Mouse (Mus musculus): ENCODE data around the gene Prdm16.

Prdm16 gene

DNA sequence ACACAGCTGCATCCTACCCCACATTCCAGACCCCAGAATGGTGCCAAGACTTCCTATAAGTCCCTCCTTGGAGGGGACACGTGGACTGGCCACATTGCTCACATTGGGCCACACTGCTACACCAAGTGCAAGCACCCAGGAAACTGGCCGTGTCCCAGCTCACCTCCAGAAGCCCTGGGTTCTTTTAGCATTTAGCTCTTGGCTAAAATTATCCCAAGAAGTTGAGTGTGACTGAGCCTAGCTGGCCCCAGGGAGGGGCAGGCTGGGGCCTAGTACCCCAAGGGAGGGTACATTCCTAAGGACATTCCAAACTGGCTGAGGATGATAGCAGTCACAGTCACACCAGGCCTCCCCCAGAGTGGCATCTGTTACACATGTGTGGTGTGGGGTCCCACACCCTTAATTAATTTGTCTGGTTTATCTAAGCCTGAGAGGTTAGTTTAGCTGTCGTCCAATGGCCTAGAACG, 342.9 kb downstream of the Prdm16 start:
- DNase-seq (ENCODE audit: extremely low read depth, low read depth, low spot score) = no peak

DNA sequence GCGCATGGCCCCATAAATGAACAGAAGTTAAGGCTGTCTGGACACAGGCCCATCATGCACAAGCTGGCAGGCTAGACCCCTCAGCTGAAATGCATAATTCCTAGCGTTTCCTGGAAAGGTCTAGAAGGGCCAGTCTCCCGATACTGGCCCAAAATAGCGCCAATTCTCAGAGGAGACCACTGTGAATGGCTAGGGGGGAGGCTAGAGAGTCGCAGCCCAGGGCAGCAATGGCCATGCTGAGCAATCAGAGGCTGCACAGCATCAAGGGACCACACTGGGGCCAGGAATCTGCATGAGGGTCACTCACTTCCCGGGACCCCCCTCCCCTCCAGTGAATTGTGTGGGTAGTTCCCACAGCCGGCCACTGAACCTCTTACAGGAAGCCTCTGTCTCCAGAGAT, 353.0 kb downstream of the Prdm16 start:
- DNase-seq (ENCODE audit: extremely low read depth, low read depth, low spot score) = no peak

DNA sequence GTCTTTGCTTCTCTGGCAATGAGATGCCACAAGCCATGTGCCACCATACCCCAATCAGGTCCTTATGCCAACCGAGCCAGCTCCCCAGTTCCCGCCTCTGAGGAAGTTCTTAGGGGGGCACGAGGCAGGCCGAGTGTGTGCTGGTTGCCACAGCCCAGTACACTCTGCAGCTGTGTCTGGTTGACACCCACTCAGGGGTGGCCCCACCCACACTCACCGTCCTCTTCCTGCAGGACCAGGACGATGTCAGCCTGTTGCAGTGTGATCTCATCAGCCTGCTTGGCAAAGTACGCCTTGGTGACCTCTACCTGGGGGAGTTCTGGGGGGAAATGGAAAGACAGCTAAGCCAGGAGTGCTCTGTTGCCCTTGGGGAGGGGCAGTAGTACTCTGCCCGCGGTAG, 357.2 kb downstream of the Prdm16 start:
- DNase-seq (ENCODE audit: extremely low read depth, low read depth, low spot score) = no peak

DNA sequence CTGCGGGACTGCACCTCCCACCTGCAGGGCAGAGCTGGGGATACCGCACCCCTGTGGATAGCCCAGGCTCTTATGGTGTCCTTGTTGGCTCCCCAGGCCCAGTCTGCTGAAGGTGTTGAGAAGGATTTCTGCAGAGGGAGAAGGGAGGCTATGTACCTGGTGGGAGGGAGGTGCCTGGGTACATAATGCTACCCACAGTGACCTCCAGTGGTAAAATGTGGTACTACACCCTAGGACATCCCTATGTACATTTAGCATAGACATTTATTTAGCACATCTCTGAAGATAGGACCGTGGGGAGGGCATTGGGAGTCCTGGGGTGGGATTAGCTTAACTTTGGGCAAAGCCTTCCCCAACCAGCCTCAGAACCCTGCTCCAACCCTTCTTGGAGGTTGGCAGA, 363.7 kb downstream of the Prdm16 start:
- no peak for DNase-seq (ENCODE audit: extremely low read depth, low read depth, low spot score)

GRCm38 (mm10) chr4:154269520-154269919, 367.2 kb downstream of the Prdm16 start:
- DNase-seq (ENCODE audit: extremely low read depth, low read depth, low spot score) = no peak

DNA sequence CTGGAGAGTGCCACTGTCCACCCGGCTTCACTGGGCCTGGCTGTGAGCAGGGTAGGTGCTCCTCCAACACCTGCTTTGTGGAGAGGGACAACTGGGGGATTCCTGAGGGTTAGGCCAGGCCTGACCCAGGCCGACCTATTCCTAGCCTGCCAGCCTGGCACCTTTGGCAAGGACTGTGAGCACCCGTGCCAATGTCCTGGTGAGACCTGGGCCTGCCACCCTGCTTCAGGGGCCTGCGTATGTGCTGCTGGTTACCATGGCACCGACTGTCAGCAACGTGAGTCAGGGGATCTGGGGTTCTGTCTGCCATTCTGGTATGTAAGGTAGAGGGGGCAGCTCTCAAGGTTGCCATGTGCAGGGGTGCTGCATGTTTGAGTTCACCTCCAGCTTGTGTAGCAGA, 369.2 kb downstream of the Prdm16 start:
- DNase-seq (ENCODE audit: extremely low read depth, low read depth, low spot score) = no peak
